Mouse (Mus musculus) neural tube, embryonic 11.5 days (tissue): ENCODE results near the gene Sox30. TPM values are rescaled to one million over a fixed set of nuclear protein-coding genes. Genes with fewer than 3 reads are reported as not detected.
A peak's percentile ranks its signal among the peaks of the same experiment; 100 is the strongest.
"Not testable (repeated sequence)": the region's sequence is repeated elsewhere in the genome, so short reads cannot be mapped to it uniquely, and the experiment has no call there.

ENCODE experiments used
- ATAC-seq: fragments of 200-750 bp; cut with Nextera tagmentation; 2 replicates; pipeline ENCODE4 v1.8.0; 2017; ENCODE audit warnings: moderate number of reproducible peaks, mild to moderate bottlenecking, moderate TSS enrichment, moderate library complexity; ENCODE audit not compliant: insufficient read depth, low FRiP score, low TSS enrichment
- DNase-seq: peaks from one replicate; pipeline ENCODE4 v3.0.0-alpha.2; 2015; ENCODE audit warnings: low spot score
- H3K27ac ChIP-seq: fragments of 300-500 bp; sonication (generic); 2 replicates; pipeline ENCODE4 v1.5.1; 2014; ENCODE audit warnings: low read depth, mild to moderate bottlenecking, low read length
- H3K27me3 ChIP-seq: fragments of 300-500 bp; sonication (generic); 2 replicates; pipeline ENCODE4 v1.6.1; 2014; ENCODE audit warnings: mild to moderate bottlenecking, low read length, mixed read lengths; ENCODE audit not compliant: control insufficient read depth, insufficient read depth
- H3K36me3 ChIP-seq: fragments of 300-500 bp; sonication (generic); 2 replicates; pipeline ENCODE4 v1.6.1; 2014; ENCODE audit warnings: mild to moderate bottlenecking, low read length, moderate library complexity, mixed read lengths; ENCODE audit not compliant: control insufficient read depth, insufficient read depth
- H3K4me1 ChIP-seq: fragments of 300-500 bp; sonication (generic); 2 replicates; pipeline ENCODE4 v1.6.1; 2014; ENCODE audit warnings: low read length, mixed read lengths; ENCODE audit not compliant: control insufficient read depth, insufficient read depth
- H3K4me2 ChIP-seq: fragments of 300-500 bp; sonication (generic); 2 replicates; pipeline ENCODE4 v1.6.1; 2014; ENCODE audit warnings: low read depth, mild to moderate bottlenecking, moderate library complexity
- H3K4me3 ChIP-seq: fragments of 300-500 bp; sonication (generic); 2 replicates; pipeline ENCODE4 v1.5.1; 2014; ENCODE audit warnings: low read depth, low read length
- H3K9ac ChIP-seq: fragments of 300-500 bp; sonication (generic); 2 replicates; pipeline ENCODE4 v1.6.1; 2014; ENCODE audit warnings: mild to moderate bottlenecking, low read length
- H3K9me3 ChIP-seq: fragments of 300-500 bp; sonication (generic); 2 replicates; pipeline ENCODE4 v1.6.1; 2016; ENCODE audit warnings: low read length; ENCODE audit not compliant: control insufficient read depth
- WGBS: fragments of 180-500 bp; shearing (Covaris S2); extraction: QIAGEN DNeasy Blood & Tissue Kit; methylation state at CpG from one replicate; pipeline ENCODE4 v1.1.7; 2014; 5-methylcytosine and 5-hydroxymethylcytosine counted together
- polyA plus RNA-seq: library from polyadenylated mRNA; unstranded; fragments of >200 nt; fragmentation: Nextera tagmentation; extraction: Ambion mirVana; gene quantifications from 2 replicates; pipeline ENCODE4 v1.2.1, GENCODE M21; 2014

Sox30 gene
- polyA plus RNA-seq, 1 experiment from 2014 or later: 0.09 TPM

DNA sequence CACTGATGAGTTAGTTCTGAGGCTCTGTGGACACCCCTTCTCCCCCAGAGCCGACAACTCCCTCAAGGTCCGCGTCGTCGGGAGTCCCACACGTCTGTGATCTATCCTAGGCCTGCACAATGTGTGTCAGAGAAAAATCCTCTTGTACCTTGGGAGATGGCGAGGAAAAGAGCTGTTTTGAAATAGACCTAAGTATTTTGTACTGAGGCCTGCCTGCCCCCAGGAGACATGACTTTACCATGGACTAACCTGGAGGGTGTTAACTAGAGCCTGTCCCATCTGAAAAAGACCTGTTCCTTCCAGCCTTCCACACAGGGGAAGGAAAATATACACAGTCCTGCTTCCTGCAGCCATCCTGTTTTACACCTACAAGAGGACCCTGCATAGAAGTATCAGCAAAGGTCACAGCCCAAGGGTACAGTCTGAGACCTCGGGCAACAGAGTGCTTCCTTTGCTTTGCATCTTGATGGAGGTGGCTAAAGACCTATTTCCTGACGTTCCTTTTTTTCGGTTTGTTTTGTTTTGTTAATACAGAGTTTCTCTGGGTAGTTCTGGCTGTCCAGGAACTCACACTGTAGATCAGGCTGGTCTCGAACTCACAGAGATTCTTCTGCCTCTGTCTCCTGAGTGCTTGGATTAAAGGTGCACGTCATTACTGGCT lies 61.6 kb downstream of the Sox30 start:
- no peak for ATAC-seq
- Histone ChIP-seq H3K27ac (no peak overlapping the region), H3K27me3 (no peaks in the 10 kb centered on the region), H3K36me3 (no peaks in the 10 kb centered on the region), H3K9me3 (no peaks in the 10 kb centered on the region), H3K4me2 (no peak overlapping the region), H3K4me1 (no peaks in the 10 kb centered on the region), H3K9ac (no peak overlapping the region), H3K4me3 (no peak overlapping the region)
- 86% methylated on average over 12 of the region's 12 CpGs for WGBS
- DNase-seq: no peak

DNA sequence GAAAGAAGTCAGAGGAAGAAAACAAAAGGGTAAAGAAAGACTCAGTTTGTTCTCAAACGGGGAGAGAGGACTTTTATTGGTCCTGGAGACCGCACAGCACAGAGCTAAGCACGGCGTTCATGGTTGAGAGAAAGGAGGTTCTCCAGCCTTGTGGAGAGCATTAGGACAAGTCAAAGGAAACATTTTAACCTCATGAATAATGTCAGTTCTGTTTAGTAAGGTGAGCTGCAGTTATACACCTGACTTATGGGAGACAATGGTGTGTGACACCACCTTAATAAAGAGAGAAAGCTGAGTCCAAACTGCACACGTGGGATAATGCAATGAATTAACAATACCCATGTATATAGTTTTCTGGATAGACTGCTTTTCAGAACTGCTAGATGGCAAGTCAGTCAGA lies 64.7 kb downstream of the Sox30 start:
- Histone ChIP-seq H3K9me3 (no peaks in the 10 kb centered on the region), H3K27me3 (no peaks in the 10 kb centered on the region), H3K4me1 (no peaks in the 10 kb centered on the region), H3K4me3 (no peak overlapping the region), H3K36me3 (no peaks in the 10 kb centered on the region), H3K27ac (no peak overlapping the region), H3K4me2 (no peak overlapping the region), H3K9ac (no peak overlapping the region)
- WGBS: 86% methylated on average over 5 of the region's 5 CpGs
- ATAC-seq: no peak
- DNase-seq: no peak

DNA sequence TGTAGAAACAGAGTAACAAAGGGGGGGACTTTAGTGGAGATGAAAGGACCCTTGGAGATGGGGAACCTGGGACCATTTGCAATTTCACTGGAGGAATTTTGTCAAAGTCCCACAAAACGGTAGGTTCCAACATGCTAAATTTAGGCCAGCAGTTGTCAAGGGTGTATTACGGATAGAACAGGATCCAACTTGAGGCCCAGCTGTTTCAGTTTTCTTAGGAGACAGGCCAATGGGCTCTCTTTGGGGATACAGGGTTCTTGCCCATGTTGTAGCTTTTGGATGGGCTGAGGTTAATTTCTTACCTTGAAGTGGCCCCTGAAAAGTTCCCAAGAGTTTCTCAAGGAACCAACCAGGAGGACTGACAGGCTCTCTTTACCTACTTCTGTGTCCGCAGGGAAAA lies 67.2 kb downstream of the Sox30 start:
- Histone ChIP-seq H3K36me3 (no peaks in the 10 kb centered on the region), H3K4me2 (no peak overlapping the region), H3K9ac (no peak overlapping the region), H3K27ac (no peak overlapping the region), H3K4me1 (no peaks in the 10 kb centered on the region), H3K9me3 (no peaks in the 10 kb centered on the region), H3K4me3 (no peak overlapping the region), H3K27me3 (no peaks in the 10 kb centered on the region)
- ATAC-seq (no peak), DNase-seq (no peak)
- WGBS: 97% methylated on average over 3 of the region's 3 CpGs

DNA sequence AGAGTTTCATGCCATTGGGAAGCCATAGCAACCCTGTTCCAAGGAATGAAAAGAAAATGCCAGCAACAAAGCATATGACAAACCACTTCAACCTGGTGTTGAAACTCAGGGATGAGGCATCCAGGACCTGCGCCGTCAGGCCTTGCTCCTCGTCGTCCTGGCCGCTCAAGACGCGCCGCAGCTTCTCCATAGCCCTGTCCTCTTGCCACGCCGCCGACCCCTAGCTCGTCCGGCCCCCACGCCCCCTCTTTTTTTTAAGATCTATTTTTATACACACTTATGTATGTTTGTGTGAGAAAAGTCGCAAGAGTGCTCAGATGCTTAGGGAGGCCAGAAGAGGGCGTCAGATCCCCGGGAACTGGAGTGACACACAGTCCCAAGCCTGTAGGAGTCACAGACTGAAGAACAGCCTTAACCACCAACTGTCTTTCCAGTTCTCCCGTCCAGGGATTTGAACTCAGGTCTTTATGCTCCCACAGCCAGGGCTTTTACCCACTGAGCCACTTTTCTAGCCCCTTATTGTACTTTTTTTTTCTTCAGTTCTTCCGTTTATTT lies 72.1 kb downstream of the Sox30 start, which contains the start of gene Gm12166:
Gene Gm12166 (minus strand): TSS at position 217 of the 555 bp plus-strand sequence.
- H3K4me2 ChIP-seq, H3K9me3 ChIP-seq, H3K36me3 ChIP-seq, H3K4me3 ChIP-seq, H3K4me1 ChIP-seq, H3K9ac ChIP-seq, H3K27me3 ChIP-seq, ATAC-seq, H3K27ac ChIP-seq: not testable (repeated sequence)
- peak; percentile 40 for DNase-seq
- WGBS: 32% methylated on average over 19 of the region's 19 CpGs

DNA sequence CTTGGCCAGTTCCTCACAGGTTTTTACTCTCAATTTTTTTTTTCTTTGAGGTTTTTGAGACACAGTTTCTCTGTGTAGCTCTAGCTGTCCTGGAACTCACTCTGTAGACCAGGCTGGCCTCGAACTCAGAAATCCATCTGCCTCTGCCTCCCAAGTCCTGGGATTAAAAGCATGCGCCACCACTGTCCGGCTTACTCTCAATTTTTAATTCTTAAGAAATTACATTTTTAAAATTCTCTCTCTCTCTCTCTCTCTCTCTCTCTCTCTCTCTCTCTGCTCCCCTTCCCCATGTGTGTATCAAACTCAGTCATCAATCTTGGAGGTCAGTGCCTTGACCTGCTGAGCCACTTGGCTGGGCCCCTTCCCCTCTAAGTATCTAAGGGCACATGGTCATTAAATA lies 73.3 kb downstream of the Sox30 start:
- not testable (repeated sequence) for ATAC-seq, H3K36me3 ChIP-seq, DNase-seq, H3K9me3 ChIP-seq, H3K27ac ChIP-seq, H3K4me1 ChIP-seq, H3K4me3 ChIP-seq, H3K4me2 ChIP-seq, H3K9ac ChIP-seq, H3K27me3 ChIP-seq
- WGBS: 92% methylated on average over 3 of the region's 3 CpGs

DNA sequence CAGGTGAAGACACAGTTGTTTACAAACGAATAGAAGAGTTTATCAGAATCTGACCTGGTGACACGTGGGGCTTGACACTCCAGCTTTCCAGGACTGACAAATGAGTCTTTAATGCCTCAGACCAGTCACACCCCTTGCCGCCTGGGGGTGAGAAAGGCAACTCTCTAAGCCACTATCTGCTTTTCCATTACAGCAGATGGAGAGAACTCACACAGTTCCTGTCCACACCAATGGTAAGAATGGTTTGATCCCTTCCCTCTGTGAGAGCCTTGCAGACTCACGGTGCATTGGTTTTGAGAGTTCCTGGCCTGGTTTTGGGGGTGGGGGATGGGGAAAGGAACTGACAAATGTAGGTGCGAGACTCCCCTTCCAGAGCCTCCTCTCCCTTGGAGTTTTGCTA lies 74.2 kb downstream of the Sox30 start:
- ATAC-seq (no peak), DNase-seq (no peak)
- no peak overlapping the region for H3K9ac ChIP-seq
- no peak overlapping the region for H3K4me2 ChIP-seq
- no peaks in the 10 kb centered on the region for H3K27me3 ChIP-seq
- 22% methylated on average over 5 of the region's 5 CpGs for WGBS
- H3K9me3 ChIP-seq: no peaks in the 10 kb centered on the region
- no peaks in the 10 kb centered on the region for H3K36me3 ChIP-seq
- H3K27ac ChIP-seq: no peak overlapping the region
- H3K4me3 ChIP-seq: no peak overlapping the region
- H3K4me1 ChIP-seq: no peaks in the 10 kb centered on the region

DNA sequence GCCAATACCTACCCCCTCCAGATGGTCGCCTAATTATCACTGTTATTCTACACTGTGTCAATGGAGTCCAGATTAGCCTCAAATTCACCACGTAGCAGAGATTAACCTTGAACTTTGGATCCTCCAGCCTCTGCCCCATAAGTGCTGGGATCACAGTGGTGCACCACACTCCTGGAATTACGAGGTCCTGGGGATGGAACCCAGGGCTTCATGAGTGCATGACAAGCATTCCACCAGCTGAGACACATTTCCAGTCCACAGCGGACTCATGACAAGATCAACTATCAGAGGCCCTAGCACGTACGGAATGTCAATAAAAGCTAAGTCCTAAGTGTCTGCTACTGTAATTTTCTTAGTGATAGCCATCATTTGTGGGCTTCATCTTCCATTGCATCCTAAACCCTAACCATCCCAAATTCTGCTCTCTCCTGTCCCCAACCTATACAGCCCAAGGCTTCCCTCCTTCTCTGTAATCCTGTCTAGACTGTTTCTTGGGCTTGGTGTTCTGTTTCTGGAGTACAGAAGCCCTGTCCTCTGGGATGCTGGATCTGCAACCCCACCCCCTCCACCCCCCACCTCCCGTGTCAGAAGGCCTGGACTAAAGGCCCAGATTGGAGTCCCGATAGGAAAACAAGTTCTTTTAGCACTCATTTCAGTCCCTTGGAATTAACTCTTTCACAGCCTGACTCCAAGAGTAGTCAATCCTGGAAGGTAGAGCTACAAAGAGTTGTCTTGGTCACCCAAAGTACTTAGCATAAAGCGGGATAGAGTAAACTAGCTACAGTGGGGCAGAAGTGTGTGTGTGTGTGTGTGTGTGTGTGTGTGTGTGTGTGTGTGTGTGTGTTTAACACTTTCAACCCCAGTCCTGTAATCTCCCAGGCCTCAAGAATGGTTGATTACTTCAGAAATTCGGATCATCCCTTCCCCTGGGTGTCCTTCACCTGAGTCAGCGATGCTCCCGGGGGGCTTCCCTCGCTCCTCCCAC lies 75.1 kb downstream of the Sox30 start:
- Histone ChIP-seq H3K4me1 (no peaks in the 10 kb centered on the region), H3K4me2 (peak overlapping the region; percentile 53), H3K27me3 (no peaks in the 10 kb centered on the region), H3K9ac (no peak overlapping the region; the same call in 1 of the 2 replicates), H3K9me3 (no peaks in the 10 kb centered on the region), H3K4me3 (peak overlapping the region; percentile 44), H3K36me3 (no peaks in the 10 kb centered on the region), H3K27ac (peak overlapping the region; percentile 72; the same call in 1 of the 2 replicates)
- ATAC-seq (peak; percentile 45), DNase-seq (no peak)
- WGBS: 22% methylated on average over 13 of the region's 13 CpGs

DNA sequence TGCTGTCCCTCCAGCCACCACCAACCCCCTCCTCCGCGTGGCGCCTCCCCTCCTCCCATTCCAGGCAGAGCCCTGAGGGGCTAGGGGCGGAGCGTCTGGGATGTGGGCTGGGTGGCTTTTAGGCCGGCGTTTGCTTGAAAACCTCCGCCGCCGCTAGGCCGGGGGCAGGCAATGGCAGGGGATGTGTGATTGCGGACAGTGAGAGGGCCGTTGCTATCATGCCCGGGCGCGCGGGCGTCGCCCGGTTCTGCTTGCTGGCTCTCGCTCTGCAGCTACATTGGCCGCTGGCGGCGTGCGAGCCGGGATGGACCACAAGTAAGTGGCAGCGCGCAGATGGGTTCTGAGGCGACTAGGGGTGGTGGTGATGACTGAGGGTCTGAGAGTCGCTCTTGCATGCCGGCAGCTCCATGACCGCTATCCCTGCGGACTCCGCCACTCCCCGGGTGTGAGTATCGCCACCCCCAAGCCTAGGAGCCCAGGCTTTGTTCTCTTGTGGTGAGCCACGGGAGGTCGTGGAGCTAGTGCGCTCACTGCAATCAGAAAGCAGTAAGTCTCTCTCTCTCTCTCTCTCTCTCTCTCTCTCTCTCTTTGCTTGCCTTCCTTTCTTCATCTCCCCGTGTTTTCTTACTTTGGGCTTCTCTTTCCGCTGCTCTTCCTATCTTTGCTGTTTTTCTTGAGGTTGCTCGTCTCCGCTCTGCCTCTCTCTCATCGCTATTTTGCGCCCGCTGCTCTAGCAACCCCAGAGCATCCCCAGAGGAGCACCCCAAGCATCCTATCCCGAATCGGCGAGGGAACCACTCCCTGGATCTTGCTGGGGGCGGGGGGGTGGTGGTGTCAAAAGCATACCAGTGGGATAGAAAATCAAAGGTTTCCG lies 76.0 kb downstream of the Sox30 start, which contains the start of gene Adam19:
Gene Adam19 (plus strand): TSS at position 97 of the 874 bp plus-strand sequence.
- WGBS: under 1% methylated on average over 47 of the region's 51 CpGs
- Histone ChIP-seq H3K4me1 (no peaks in the 10 kb centered on the region), H3K4me2 (peak within 1 kb of the TSS; percentile 53), H3K9ac (peak within 1 kb of the TSS; percentile 58), H3K27ac (peak within 1 kb of the TSS; percentile 72), H3K36me3 (no peaks in the 10 kb centered on the region), H3K27me3 (no peaks in the 10 kb centered on the region), H3K9me3 (no peaks in the 10 kb centered on the region), H3K4me3 (peak within 1 kb of the TSS; percentile 44)
- DNase-seq (peak; percentile 90), ATAC-seq (peak; percentile 84)
